Mouse (Mus musculus) megakaryocyte-erythroid progenitor cell, adult 5 weeks (primary cell): ENCODE results near the gene Ppat. TPM values are rescaled to one million over a fixed set of nuclear protein-coding genes. Genes with fewer than 3 reads are reported as not detected.

Source experiments
- polyA plus RNA-seq: library from polyadenylated mRNA; stranded (reverse); fragments of >175 nt; gene quantifications from 2 replicates; pipeline ENCODE4 v1.2.3, GENCODE M21; 2012

Gene Ppat
- 18.1 and 21.9 TPM in 2 replicates for polyA plus RNA-seq

DNA sequence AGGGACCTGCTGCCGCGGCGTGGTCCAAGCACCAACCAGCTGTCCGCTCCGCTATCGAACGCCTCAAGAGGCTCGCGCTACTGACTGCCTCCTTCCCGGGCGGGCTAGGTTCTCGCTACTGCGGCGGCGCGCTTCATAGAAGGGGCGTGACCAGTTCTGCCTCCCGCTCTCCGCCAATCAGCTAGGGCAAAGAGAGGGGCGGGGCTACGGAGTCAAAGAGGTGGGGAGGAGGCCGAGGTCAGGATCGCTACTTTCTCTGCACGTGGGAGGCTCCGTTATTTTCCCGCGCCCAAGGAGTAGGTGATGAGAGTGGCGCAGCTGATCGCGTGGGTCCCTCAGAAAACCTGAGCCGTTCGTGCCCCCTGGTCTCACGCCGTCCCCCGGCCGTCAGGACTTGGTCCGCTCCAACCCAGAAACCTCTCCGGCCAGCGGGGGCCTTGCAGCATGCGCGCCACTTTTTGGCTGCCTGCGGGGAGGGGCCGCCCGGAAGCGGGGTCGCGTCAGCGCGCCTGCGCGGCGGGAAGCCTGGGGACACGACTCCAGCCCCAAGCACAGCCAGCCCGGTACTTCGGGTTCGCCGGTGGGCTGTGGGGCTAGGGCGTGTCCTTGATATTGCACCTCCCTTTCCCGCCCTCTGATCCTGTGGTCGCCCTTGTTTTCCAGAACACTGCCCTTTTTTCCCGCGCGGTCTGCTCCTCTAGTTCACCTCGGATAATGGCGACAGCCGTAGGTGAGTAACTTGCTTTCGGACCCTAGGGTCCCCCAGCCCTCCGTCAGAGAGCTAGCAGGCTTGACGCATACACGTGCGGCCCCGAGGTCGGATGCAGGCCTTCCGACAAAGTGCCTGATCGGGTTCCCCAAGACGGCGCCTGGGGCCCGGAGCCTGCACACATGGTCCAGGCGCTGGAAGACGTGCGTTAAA, at the start of gene Ppat, which contains the start of gene Paics:
TSS of gene Ppat (minus strand) at position 473 of the 922 bp plus-strand sequence.
TSS of gene Paics (plus strand) at position 202 of the 922 bp plus-strand sequence.

DNA sequence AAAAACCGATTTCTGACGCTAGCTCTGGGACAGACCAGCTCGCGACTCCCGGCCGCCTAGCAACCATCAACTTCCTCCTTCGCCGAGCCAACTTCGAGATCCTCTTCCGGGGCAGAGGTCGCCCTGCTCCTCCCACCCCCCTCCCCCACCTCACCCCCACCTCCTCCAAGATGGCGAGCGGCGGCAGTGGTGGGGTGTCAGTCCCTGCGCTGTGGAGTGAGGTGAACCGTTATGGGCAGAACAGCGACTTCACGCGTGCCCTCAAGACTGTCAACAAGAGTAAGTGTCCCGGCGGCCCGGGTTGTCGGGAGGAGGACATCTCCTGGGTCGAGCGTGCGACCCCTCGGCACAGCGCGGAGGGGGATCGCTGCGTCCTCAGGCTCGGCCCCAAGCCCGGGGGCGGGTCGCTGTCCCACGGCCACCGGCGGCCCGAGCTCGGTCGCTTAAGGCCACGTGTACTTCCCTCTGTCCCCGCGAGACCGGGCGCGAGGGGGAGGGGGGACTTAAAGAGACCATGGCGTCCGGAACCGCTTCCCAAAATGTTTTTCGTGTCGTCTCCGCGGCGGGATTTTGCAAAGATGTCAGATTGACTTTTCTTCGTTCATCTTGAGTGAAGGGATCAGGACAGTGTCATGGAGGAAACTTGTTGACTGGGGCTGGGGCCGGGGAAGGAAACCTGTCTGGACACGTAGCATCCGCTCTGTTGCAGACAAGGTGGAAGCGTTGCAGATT, 23.3 kb upstream of the Ppat start, which contains the start of gene Srp72:
TSS of gene Srp72 (plus strand) at position 130 of the 732 bp plus-strand sequence.

DNA sequence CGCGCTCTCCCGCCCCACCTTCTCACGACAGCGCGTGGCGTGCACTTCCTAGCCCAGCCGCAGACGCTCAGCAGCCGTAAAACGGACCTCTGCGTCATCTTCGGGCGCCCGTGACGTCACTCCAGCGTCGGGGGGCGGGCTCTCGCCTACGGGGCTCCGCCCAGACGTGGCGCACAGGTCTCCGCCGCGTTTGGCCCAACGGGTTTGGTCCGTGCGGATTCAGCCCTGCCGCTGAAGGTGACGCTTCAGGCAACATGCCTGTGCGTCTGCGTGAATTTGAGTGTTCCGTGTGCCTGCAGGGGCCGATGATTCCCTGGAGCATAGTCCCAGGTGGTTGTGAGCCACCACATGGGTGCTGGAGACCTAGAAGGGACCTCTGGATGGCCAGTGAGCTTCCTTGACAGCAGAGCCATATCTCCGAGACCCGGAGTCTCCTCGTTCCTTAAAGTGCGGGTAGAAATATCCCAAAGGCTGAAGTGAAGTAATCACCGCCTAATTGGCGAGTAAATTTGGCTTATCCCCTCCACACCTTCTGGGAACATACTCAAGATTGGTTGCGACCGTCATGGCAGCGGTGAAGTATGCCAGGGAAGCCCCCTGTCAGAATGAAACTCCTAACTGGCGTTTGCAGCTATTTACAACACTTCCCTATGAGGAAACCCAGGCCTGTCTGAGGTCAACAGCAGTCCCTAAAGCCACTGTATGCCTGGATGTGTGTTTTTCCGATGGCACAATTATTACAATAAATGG, 45.8 kb downstream of the Ppat start, which contains the start of gene Aasdh:
TSS of gene Aasdh (minus strand) at position 110 of the 750 bp plus-strand sequence.

Other genes with a start within 250 kb of the Ppat start
- 1.8 and 2.5 TPM in 2 replicates for gene Aasdh, start 46.1 kb downstream of the Ppat start, polyA plus RNA-seq
- 19.0 and 19.6 TPM in 2 replicates for gene Paics, start 271 bp downstream of the Ppat start, polyA plus RNA-seq
- gene Srp72, start 23.1 kb upstream of the Ppat start, polyA plus RNA-seq: 66.2 and 66.3 TPM in 2 replicates
- not detected in 2 replicates for gene Arl9, start 52.5 kb upstream of the Ppat start, polyA plus RNA-seq
- 0.21 and 0.39 TPM in 2 replicates for gene Thegl, start 64.4 kb upstream of the Ppat start, polyA plus RNA-seq
- 4.0 and 6.8 TPM in 2 replicates for gene Hopx, start 163.5 kb upstream of the Ppat start, polyA plus RNA-seq